Mouse (Mus musculus) layer of hippocampus, adult 11-12 months (tissue): ENCODE measurements around the gene Cobll1.

Source experiments
- DNase-seq: peaks from one replicate; pipeline ENCODE4 v3.0.0; 2022; ENCODE audit warnings: low spot score

The Cobll1 gene

DNA sequence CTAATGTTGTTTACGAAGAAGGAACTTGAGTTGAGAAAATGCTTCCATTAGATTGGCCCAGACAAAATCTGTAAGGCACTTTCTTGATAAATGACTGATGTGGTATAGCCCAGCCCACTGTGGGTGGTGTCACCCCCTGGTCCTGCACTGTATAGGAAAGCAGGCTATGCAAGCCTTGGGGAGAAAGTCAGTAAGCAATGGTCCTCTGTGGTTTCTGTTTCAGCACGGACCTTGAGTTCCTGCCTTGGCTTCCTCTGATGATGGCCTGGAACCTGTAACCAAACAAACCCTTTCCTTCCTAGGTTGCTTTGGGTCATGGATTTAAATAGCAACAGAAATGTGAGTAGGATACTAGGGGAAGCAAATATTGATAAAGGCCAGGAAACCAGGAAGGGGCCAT lies 148.2 kb downstream of the Cobll1 start:
- no peak for DNase-seq

GRCm38 (mm10) chr2:65087197-65087596 lies 152.0 kb downstream of the Cobll1 start:
- DNase-seq = no peak

GRCm38 (mm10) chr2:65083411-65083810 lies 155.8 kb downstream of the Cobll1 start:
- DNase-seq = no peak

DNA sequence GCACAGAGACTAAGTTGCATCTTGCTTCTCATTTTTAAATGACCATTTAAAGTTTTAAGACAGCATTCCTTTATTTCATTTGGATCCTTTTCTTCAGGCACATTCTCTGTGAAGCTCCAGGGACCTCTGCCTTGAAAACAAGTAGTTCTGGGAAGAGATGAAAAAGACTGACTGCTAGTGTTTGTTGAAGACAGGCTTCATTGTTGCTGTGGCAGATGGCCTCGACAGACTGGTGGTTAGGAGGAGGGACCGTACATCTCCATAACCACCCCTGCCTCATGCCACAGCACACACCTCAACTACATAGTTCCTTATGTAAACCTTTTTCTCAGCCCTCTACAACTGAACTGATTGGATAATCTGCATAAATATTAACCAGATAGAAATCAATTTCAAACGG lies 161.7 kb downstream of the Cobll1 start:
- peak; percentile 33 for DNase-seq

DNA sequence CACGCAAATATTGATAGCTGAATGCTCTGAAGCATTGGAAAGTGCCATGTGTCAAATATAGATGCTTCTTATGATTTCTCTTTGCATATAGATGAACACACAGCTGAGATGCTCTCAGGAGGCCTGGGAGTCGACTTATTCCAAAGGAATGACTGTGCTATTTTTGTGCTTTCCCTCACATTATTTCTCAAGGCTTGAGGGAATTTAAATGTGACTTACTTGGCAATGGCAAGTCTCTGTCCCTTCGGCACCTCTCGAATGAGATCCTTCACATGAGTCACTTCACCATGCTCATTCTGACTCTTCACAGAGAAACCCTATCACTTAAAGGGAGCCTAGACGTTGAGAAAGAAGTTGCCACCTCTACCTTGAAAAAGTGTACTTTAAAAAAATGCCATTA lies 163.4 kb downstream of the Cobll1 start:
- no peak for DNase-seq

DNA sequence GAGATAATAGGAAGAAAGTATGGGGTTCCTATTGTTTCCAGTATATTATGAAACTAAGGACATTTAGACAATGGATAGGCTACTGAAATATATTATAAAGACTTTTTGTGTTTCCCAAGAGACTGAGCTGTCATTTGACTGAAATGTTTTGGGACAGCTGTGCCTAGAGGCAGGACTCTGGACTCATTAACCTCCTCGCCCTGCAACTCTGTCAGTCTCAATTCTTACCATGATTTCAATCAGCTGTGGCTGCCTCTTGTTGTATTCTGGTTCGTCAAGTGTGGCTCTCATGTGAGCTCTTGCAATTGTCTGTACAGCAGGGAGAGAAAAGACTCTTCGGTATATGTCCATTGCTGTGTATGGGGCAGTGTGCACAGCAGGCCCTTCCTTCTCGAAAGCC lies 163.8 kb downstream of the Cobll1 start:
- DNase-seq = no peak

GRCm38 (mm10) chr2:65072205-65072604 lies 167.0 kb downstream of the Cobll1 start:
- no peak for DNase-seq

- no peak for DNase-seq
Measured at GRCm38 (mm10) chr2:65053764-65054163, 185.4 kb downstream of the Cobll1 start.

DNA sequence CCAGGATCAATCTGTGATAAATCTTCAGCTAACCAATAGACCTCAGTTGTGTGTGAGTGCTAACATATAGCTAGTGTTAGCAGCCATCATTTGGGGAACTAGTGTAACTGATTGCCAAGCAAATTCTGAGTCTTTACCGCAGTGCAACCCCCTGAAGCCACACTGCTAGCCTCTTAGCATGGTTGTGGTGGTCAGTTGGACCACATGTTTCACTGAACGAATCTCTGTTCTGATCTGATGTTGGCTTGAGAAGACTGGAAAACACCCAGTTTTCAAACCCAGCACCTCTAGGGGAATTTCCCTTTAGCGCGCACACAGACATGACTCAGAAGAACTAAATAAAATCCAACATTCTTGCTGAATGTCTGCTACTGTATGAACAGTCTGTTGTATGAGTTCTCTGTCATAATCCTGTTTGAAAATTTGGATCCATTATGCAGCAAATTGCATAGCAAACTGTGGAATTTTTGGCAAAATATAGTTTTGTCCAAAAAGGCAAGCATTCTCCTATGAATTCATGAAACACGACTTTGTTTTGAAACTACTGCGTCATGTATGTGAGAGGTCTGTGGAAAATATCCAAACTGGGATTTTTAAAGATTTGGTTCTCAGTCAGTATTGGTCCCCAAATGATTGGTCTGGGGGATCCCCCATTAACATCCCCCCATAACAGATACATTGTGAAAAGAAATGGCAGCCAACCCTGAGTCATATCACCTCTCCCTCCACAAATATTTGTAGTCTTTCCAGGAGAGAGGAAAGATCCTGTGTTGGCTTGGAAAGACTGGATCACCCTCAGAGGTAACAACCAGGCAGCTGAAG lies 186.8 kb downstream of the Cobll1 start:
- DNase-seq = no peak

DNA sequence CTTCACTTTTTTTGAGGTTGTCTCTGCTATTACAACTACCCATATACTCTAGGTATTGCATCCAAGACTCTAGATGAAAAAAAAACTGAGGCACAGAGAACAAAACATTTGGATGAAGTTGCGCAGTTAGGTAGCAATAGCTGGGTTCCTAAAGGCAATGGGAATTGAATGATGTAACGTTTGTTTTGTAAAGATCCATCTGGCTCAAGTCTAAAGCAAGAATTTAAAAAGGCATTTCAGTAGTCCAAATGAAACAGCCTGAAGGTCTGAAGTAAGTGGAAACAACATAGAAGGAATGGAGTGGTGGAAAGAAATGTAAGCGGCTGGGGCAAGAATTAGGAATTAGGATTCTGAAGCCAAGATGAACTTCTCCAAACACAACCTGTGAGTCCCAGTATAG lies 188.4 kb downstream of the Cobll1 start:
- no peak for DNase-seq

DNA sequence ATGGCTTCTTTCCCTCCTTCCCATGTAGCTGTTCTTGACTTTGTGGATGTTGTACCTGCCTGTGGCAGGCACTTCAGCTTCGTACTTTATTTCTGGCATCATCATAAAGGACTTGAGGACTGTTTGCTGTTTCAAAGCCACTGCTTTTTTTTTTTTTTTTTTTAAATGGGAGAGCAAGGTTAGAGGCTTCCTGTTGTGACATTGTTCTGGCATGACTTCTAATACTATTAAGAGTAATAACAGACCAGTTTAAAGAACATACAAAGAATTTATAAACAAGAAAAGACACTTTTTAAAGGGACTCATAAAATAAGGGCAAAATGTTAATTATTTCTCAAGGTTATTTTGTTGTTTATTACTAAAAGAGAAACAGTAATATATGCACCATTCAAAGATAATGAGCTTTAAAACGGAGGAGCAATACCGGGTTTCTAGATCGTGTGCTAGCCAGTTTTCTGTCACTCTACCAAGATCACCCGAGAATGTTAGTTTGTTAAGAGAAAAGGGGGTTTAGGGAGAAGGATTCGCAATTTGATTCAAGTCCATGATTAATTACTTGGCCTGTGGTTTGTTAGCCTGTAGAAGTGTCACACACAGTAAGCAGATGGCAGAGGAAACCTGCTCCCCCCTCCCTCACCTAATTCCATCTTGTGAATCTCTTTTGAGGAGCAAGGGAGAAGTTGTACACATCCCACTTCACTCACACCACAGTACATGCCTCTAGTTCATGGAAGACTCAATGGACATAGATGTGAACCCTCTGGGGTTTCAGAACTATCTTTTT lies 190.8 kb downstream of the Cobll1 start:
- DNase-seq = no peak
